Mouse (Mus musculus) forebrain, embryonic 16.5 days (tissue): Measurements from ENCODE around the gene Mthfd1. TPM values are rescaled to one million over a fixed set of nuclear protein-coding genes. Genes with fewer than 3 reads are reported as not detected.
"Not testable (repeated sequence)": the region's sequence is repeated elsewhere in the genome, so short reads cannot be mapped to it uniquely, and the experiment has no call there.

Experiments
- ATAC-seq: fragments of 200-750 bp; cut with Nextera tagmentation; 2 replicates; pipeline ENCODE4 v1.8.0; 2017; ENCODE audit warnings: mild to moderate bottlenecking, moderate library complexity
- H3K27ac ChIP-seq: fragments of 300-500 bp; sonication (generic); 2 replicates; pipeline ENCODE4 v1.5.1; 2014; ENCODE audit warnings: low read length, control low read depth
- H3K27me3 ChIP-seq: fragments of 300-500 bp; sonication (generic); replicated peaks from 2 replicates; pipeline ENCODE4 v1.6.1; 2014; ENCODE audit warnings: low read length; ENCODE audit not compliant: control insufficient read depth, insufficient read depth
- H3K36me3 ChIP-seq: fragments of 300-500 bp; sonication (generic); 2 replicates; pipeline ENCODE4 v1.6.1; 2014; ENCODE audit not compliant: control insufficient read depth, insufficient read depth
- H3K4me1 ChIP-seq: fragments of 300-500 bp; sonication (generic); replicated peaks from 2 replicates; pipeline ENCODE4 v1.6.1; 2014; ENCODE audit warnings: low read length; ENCODE audit not compliant: control insufficient read depth, insufficient read depth
- H3K4me2 ChIP-seq: fragments of 300-500 bp; sonication (generic); 2 replicates; pipeline ENCODE4 v1.6.1; 2014; ENCODE audit warnings: mild to moderate bottlenecking, low read length, control low read depth
- H3K4me3 ChIP-seq: fragments of 300-500 bp; sonication (generic); replicated peaks from 2 replicates; pipeline ENCODE4 v1.5.1; 2014; ENCODE audit warnings: mild to moderate bottlenecking, low read length, control low read depth
- H3K9ac ChIP-seq: fragments of 300-500 bp; sonication (generic); replicated peaks from 2 replicates; pipeline ENCODE4 v1.6.1; 2014; ENCODE audit warnings: low read depth, low read length, control low read depth
- H3K9me3 ChIP-seq: fragments of 300-500 bp; sonication (generic); 2 replicates; pipeline ENCODE4 v1.6.1; 2016; ENCODE audit warnings: low read length; ENCODE audit not compliant: control insufficient read depth
- WGBS: fragments of 180-500 bp; shearing (Covaris S2); extraction: QIAGEN DNeasy Blood & Tissue Kit; methylation state at CpG from one replicate; pipeline ENCODE4 v1.1.7; 2014; 5-methylcytosine and 5-hydroxymethylcytosine counted together
- polyA plus RNA-seq: library from polyadenylated mRNA; unstranded; fragments of >200 nt; fragmentation: Nextera tagmentation; extraction: Ambion mirVana; gene quantifications from 2 replicates; pipeline ENCODE4 v1.2.1, GENCODE M21; 2015

The Mthfd1 gene
- polyA plus RNA-seq, result 47.8 and 51.0 TPM in 2 replicates

DNA sequence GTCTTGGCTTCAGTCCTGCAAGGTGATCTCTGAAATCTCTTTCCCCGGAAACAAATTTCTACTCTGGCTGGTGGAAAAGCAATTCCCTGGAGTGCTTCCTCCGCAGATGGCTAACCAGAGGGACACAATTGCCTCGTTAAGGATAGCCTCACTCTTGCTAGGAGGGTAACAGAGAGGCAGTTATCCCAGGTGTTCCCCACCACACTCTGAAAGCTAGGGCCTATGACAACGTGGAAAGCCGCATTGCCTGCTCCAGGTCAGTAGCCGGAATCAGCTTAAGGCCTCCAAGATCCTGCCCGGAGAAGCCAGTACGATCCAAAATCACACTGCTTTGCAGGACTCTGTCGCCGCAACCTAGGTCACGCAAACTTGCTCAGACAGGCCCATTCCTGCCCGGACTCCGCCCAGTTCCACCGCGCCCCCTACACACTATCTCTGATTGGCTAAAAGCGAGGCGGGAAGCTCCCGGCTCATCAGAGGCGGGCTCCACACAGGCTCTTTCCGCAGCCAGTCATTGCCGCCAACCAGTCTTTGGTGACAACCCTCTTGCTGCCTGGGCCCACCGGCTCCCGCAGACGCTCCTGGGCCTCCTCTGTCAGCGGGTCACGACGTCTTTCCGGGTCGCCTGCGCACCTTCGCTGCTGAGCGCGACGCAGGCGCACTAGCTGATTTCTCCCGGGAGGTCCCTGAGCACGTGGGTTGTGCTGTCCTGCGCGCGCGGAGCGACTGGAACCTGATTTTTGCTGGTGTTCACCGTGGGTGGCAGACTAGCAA lies at the start of gene Mthfd1:
Mthfd1 (plus strand) TSS at position 574 of the 774 bp plus-strand sequence.
- Histone ChIP-seq H3K4me3 (peak within 1 kb of the TSS; percentile 58), H3K27me3 (no peaks in the 10 kb centered on the region), H3K27ac (peak within 1 kb of the TSS; percentile 55), H3K4me1 (peaks cover 17% of the 10 kb centered on the region), H3K36me3 (no peaks in the 10 kb centered on the region), H3K4me2 (peak within 1 kb of the TSS; percentile 86), H3K9me3 (no peaks in the 10 kb centered on the region), H3K9ac (peak within 1 kb of the TSS; percentile 66)
- WGBS, result 2% methylated on average over 40 of the region's 43 CpGs
- peak; percentile 100 for ATAC-seq

- 94% methylated on average over 5 of the region's 5 CpGs for WGBS
Observed at GRCm38 (mm10) chr12:76209429-76209974, 45.6 kb upstream of the Mthfd1 start.

GRCm38 (mm10) chr12:76215121-76215520 lies 40.0 kb upstream of the Mthfd1 start:
- no peaks in the 10 kb centered on the region for H3K27me3 ChIP-seq
- 31% methylated on average over 5 of the region's 5 CpGs for WGBS

More at GRCm38 (mm10) chr12:76209429-76209974, 45.6 kb upstream of the Mthfd1 start:
- Histone ChIP-seq H3K4me3 (no peak overlapping the region), H3K4me2 (no peak overlapping the region), H3K4me1 (no peaks in the 10 kb centered on the region), H3K27ac (no peak overlapping the region), H3K36me3 (no peaks in the 10 kb centered on the region), H3K27me3 (no peaks in the 10 kb centered on the region), H3K9ac (no peak overlapping the region), H3K9me3 (no peaks in the 10 kb centered on the region)
- ATAC-seq, result no peak

GRCm38 (mm10) chr12:76216716-76217115 lies 38.4 kb upstream of the Mthfd1 start:
- H3K4me1 ChIP-seq, result no peaks in the 10 kb centered on the region
- no peak overlapping the region for H3K4me2 ChIP-seq
- H3K9ac ChIP-seq, result no peak overlapping the region
- no peak overlapping the region for H3K27ac ChIP-seq
- H3K27me3 ChIP-seq, result no peaks in the 10 kb centered on the region
- no peaks in the 10 kb centered on the region for H3K9me3 ChIP-seq
- ATAC-seq, result no peak
- WGBS, result 81% methylated on average over 11 of the region's 11 CpGs
- no peak overlapping the region for H3K4me3 ChIP-seq
- H3K36me3 ChIP-seq, result no peaks in the 10 kb centered on the region

More at GRCm38 (mm10) chr12:76215121-76215520, 40.0 kb upstream of the Mthfd1 start:
- Histone ChIP-seq H3K4me3 (no peak overlapping the region), H3K4me1 (no peaks in the 10 kb centered on the region), H3K36me3 (no peaks in the 10 kb centered on the region), H3K9ac (no peak overlapping the region), H3K4me2 (no peak overlapping the region), H3K27ac (no peak overlapping the region), H3K9me3 (no peaks in the 10 kb centered on the region)
- no peak for ATAC-seq

- H3K4me3 ChIP-seq, H3K4me1 ChIP-seq, H3K27ac ChIP-seq, H3K27me3 ChIP-seq, H3K9ac ChIP-seq, H3K9me3 ChIP-seq, H3K36me3 ChIP-seq, ATAC-seq, H3K4me2 ChIP-seq: not testable (repeated sequence)
- 67% methylated on average over 3 of the region's 8 CpGs for WGBS
Observed at GRCm38 (mm10) chr12:76222104-76222503, 33.0 kb upstream of the Mthfd1 start.

DNA sequence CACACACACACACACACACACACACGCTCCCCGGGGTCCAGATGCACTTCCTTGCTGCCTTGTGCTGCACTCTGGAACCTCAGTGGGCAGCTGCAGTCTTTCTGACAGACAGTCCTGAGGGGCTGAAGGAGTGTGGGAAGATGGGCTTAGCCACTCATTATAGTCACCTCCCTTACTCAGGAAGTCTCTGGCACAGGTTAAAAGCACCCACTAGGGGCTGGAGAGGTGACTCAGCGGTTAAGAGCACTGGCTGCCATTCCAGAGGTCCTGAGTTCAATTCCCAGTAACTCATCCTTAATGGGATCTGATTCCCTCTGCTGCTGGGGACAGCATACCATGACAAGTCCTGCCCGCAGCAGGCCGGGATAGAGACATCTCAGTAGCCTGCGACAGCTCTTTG lies 24.5 kb upstream of the Mthfd1 start:
- Histone ChIP-seq H3K9me3 (no peaks in the 10 kb centered on the region), H3K9ac (no peak overlapping the region), H3K27ac (no peak overlapping the region), H3K4me2 (no peak overlapping the region), H3K4me3 (no peak overlapping the region), H3K4me1 (no peaks in the 10 kb centered on the region), H3K27me3 (no peaks in the 10 kb centered on the region), H3K36me3 (no peaks in the 10 kb centered on the region)
- 86% methylated on average over 6 of the region's 6 CpGs for WGBS
- no peak for ATAC-seq

DNA sequence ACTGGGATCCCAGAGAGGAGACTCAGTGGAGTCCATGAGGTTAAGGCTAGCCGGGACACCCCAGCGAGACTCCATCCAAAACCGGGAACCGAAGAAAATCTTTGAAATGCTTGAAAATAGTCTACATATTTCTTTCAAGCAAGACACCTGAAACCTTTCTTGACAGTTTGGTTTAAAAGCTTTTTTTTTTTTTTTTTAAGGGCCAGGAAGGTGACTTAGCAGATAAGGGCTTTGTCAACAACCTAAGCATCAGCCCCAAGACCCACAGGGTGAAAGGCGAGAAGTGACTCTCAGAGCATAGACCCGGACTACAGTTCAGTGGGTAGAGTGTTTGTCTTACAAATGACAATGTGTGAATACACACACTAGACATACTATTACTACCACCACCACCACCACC lies 19.8 kb upstream of the Mthfd1 start:
- no peaks in the 10 kb centered on the region for H3K9me3 ChIP-seq
- no peak for ATAC-seq

GRCm38 (mm10) chr12:76239145-76239838 lies 15.8 kb upstream of the Mthfd1 start:
- Histone ChIP-seq H3K27me3 (no peaks in the 10 kb centered on the region), H3K36me3 (no peaks in the 10 kb centered on the region), H3K27ac (no peak overlapping the region), H3K9me3 (no peaks in the 10 kb centered on the region), H3K4me2 (no peak overlapping the region), H3K9ac (no peak overlapping the region), H3K4me3 (no peak overlapping the region), H3K4me1 (no peaks in the 10 kb centered on the region)
- WGBS, result 74% methylated on average over 10 of the region's 10 CpGs
- no peak for ATAC-seq

More for the DNA sequence above, 19.8 kb upstream of the Mthfd1 start:
- Histone ChIP-seq H3K9ac (no peak overlapping the region), H3K27me3 (no peaks in the 10 kb centered on the region), H3K27ac (no peak overlapping the region), H3K4me2 (no peak overlapping the region), H3K4me3 (no peak overlapping the region), H3K4me1 (no peaks in the 10 kb centered on the region), H3K36me3 (no peaks in the 10 kb centered on the region)
- 95% methylated on average over 6 of the region's 6 CpGs for WGBS

GRCm38 (mm10) chr12:76239839-76240571 lies 15.1 kb upstream of the Mthfd1 start:
- no peak for ATAC-seq
- Histone ChIP-seq H3K4me2 (no peak overlapping the region), H3K36me3 (no peaks in the 10 kb centered on the region), H3K27ac (no peak overlapping the region), H3K9ac (no peak overlapping the region), H3K9me3 (no peaks in the 10 kb centered on the region), H3K27me3 (no peaks in the 10 kb centered on the region), H3K4me3 (no peak overlapping the region), H3K4me1 (no peaks in the 10 kb centered on the region)
- WGBS, result 84% methylated on average over 7 of the region's 7 CpGs
